Mouse (Mus musculus) forebrain, embryonic 14.5 days (tissue): Measurements from ENCODE around the gene Gpr89. TPM values are rescaled to one million over a fixed set of nuclear protein-coding genes. Genes with fewer than 3 reads are reported as not detected.
A peak's percentile ranks its signal among the peaks of the same experiment; 100 is the strongest.

Experiments
- ATAC-seq: fragments of 200-750 bp; cut with Nextera tagmentation; 2 replicates; pipeline ENCODE4 v1.8.0; 2017; ENCODE audit warnings: mild to moderate bottlenecking, moderate library complexity
- DNase-seq: peaks from one replicate; pipeline ENCODE4 v3.0.0-alpha.2; 2015; ENCODE audit warnings: low spot score
- H3K27ac ChIP-seq: fragments of 300-500 bp; sonication (generic); 2 replicates; pipeline ENCODE4 v1.5.1; 2014; ENCODE audit warnings: low read depth, mild to moderate bottlenecking, control low read depth, low read length, moderate library complexity
- H3K27me3 ChIP-seq: fragments of 300-500 bp; sonication (generic); replicated peaks from 2 replicates; pipeline ENCODE4 v1.6.1; 2014; ENCODE audit warnings: low read length, control low read depth, mixed read lengths; ENCODE audit not compliant: control insufficient read depth, insufficient read depth
- H3K36me3 ChIP-seq: fragments of 300-500 bp; sonication (generic); 2 replicates; pipeline ENCODE4 v1.6.1; 2014; ENCODE audit warnings: low read length, control low read depth; ENCODE audit not compliant: control insufficient read depth, insufficient read depth
- H3K4me1 ChIP-seq: fragments of 300-500 bp; sonication (generic); 2 replicates; pipeline ENCODE4 v1.6.1; 2014; ENCODE audit warnings: antibody characterized with exemption, low read length, control low read depth; ENCODE audit not compliant: control insufficient read depth, insufficient read depth
- H3K4me2 ChIP-seq: fragments of 300-500 bp; sonication (generic); 2 replicates; pipeline ENCODE4 v1.6.1; 2014; ENCODE audit warnings: mild to moderate bottlenecking, control low read depth, low read length
- H3K4me3 ChIP-seq: fragments of 300-500 bp; sonication (generic); 2 replicates; pipeline ENCODE4 v1.5.1; 2014; ENCODE audit warnings: low read depth, low read length, control low read depth
- H3K9ac ChIP-seq: fragments of 300-500 bp; sonication (generic); 2 replicates; pipeline ENCODE4 v1.6.1; 2014; ENCODE audit warnings: mild to moderate bottlenecking, low read length, control low read depth, moderate library complexity
- H3K9me3 ChIP-seq: fragments of 300-500 bp; sonication (generic); replicated peaks from 2 replicates; pipeline ENCODE4 v1.6.1; 2016; ENCODE audit warnings: low read length, control low read depth, mixed read lengths; ENCODE audit not compliant: control insufficient read depth
- WGBS: fragments of 180-500 bp; shearing (Covaris S2); extraction: QIAGEN DNeasy Blood & Tissue Kit; methylation state at CpG from one replicate; pipeline ENCODE4 v1.1.7; 2014; 5-methylcytosine and 5-hydroxymethylcytosine counted together
- polyA plus RNA-seq: library from polyadenylated mRNA; unstranded; fragments of >200 nt; fragmentation: Nextera tagmentation; extraction: Ambion mirVana; gene quantifications from 2 replicates; pipeline ENCODE4 v1.2.1, GENCODE M21; 2014

Gpr89 gene
- polyA plus RNA-seq, 1 experiment from 2014 or later, result 38.8 TPM

GRCm38 (mm10) chr3:96836414-96836813 lies 68.7 kb downstream of the Gpr89 start:
- H3K4me1 ChIP-seq, result no peaks in the 10 kb centered on the region
- H3K4me3 ChIP-seq, result no peak overlapping the region
- H3K9me3 ChIP-seq, result no peaks in the 10 kb centered on the region
- H3K4me2 ChIP-seq, result no peak overlapping the region
- H3K9ac ChIP-seq, result no peak overlapping the region
- no peaks in the 10 kb centered on the region for H3K27me3 ChIP-seq
- 81% methylated on average over 2 of the region's 2 CpGs for WGBS
- H3K27ac ChIP-seq, result no peak overlapping the region
- ATAC-seq (no peak), DNase-seq (no peak)
- no peaks in the 10 kb centered on the region for H3K36me3 ChIP-seq

GRCm38 (mm10) chr3:96834587-96835348 lies 70.4 kb downstream of the Gpr89 start:
- ATAC-seq (no peak), DNase-seq (no peak)
- no peak overlapping the region for H3K4me2 ChIP-seq
- H3K27ac ChIP-seq, result no peak overlapping the region
- 82% methylated on average over 7 of the region's 7 CpGs for WGBS
- no peak overlapping the region for H3K9ac ChIP-seq
- no peaks in the 10 kb centered on the region for H3K36me3 ChIP-seq
- H3K27me3 ChIP-seq, result no peaks in the 10 kb centered on the region
- H3K9me3 ChIP-seq, result no peaks in the 10 kb centered on the region
- H3K4me3 ChIP-seq, result no peak overlapping the region
- no peaks in the 10 kb centered on the region for H3K4me1 ChIP-seq

GRCm38 (mm10) chr3:96832930-96833329 lies 72.2 kb downstream of the Gpr89 start:
- Histone ChIP-seq H3K27ac (no peak overlapping the region), H3K9me3 (no peaks in the 10 kb centered on the region), H3K36me3 (no peaks in the 10 kb centered on the region), H3K9ac (no peak overlapping the region), H3K4me2 (no peak overlapping the region), H3K4me1 (no peaks in the 10 kb centered on the region), H3K4me3 (no peak overlapping the region), H3K27me3 (no peaks in the 10 kb centered on the region)
- 44% methylated on average over 5 of the region's 5 CpGs for WGBS
- ATAC-seq, result no peak
- no peak for DNase-seq

GRCm38 (mm10) chr3:96829856-96830255 lies 75.3 kb downstream of the Gpr89 start:
- H3K4me3 ChIP-seq, result no peak overlapping the region
- no peak for ATAC-seq
- H3K9me3 ChIP-seq, result no peaks in the 10 kb centered on the region
- no peak for DNase-seq
- no peaks in the 10 kb centered on the region for H3K36me3 ChIP-seq
- no peak overlapping the region for H3K27ac ChIP-seq
- no peak overlapping the region for H3K4me2 ChIP-seq
- H3K27me3 ChIP-seq, result no peaks in the 10 kb centered on the region
- WGBS, result 79% methylated on average over 10 of the region's 10 CpGs
- H3K4me1 ChIP-seq, result no peaks in the 10 kb centered on the region
- no peak overlapping the region for H3K9ac ChIP-seq

- Histone ChIP-seq H3K27me3 (no peaks in the 10 kb centered on the region), H3K4me2 (0 out of 2 replicates have a peak within 1 kb of the TSS, but pooled peaks have one; percentile 12), H3K4me1 (no peaks in the 10 kb centered on the region), H3K9ac (no peak within 1 kb of the TSS), H3K27ac (no peak within 1 kb of the TSS), H3K4me3 (no peak within 1 kb of the TSS), H3K36me3 (no peaks in the 10 kb centered on the region), H3K9me3 (no peaks in the 10 kb centered on the region)
- DNase-seq (no peak), ATAC-seq (peak; percentile 23; the same call in 1 of the 2 replicates)
- 80% methylated on average over 1 of the region's 1 CpGs for WGBS
Measured at GRCm38 (mm10) chr3:96828984-96829383, 76.2 kb downstream of the Gpr89 start, which contains the start of the genes Pdzk1 and Cd160. Gene Pdzk1, plus strand, starts transcription at chr3:96829284. Gene Cd160, minus strand, starts transcription at chr3:96829351.

GRCm38 (mm10) chr3:96828308-96828864 lies 76.8 kb downstream of the Gpr89 start:
- peak; percentile 74 for DNase-seq
- no peaks in the 10 kb centered on the region for H3K27me3 ChIP-seq
- no peak overlapping the region for H3K27ac ChIP-seq
- no peak overlapping the region for H3K4me3 ChIP-seq
- no peaks in the 10 kb centered on the region for H3K9me3 ChIP-seq
- peak; percentile 58 for ATAC-seq
- H3K4me1 ChIP-seq, result no peaks in the 10 kb centered on the region
- H3K9ac ChIP-seq, result no peak overlapping the region
- no peaks in the 10 kb centered on the region for H3K36me3 ChIP-seq
- 22% methylated on average over 15 of the region's 15 CpGs for WGBS
- H3K4me2 ChIP-seq, result 0 out of 2 replicates have a peak overlapping the region, but pooled peaks have one; percentile 12

GRCm38 (mm10) chr3:96825261-96825660 lies 79.9 kb downstream of the Gpr89 start:
- Histone ChIP-seq H3K27ac (no peak overlapping the region), H3K4me1 (no peaks in the 10 kb centered on the region), H3K9ac (no peak overlapping the region), H3K9me3 (no peaks in the 10 kb centered on the region), H3K4me2 (no peak overlapping the region), H3K27me3 (no peaks in the 10 kb centered on the region), H3K36me3 (no peaks in the 10 kb centered on the region), H3K4me3 (no peak overlapping the region)
- no peak for ATAC-seq
- no peak for DNase-seq
- 27% methylated on average over 11 of the region's 11 CpGs for WGBS

- no peak for DNase-seq
- no peak for ATAC-seq
- no peak overlapping the region for H3K27ac ChIP-seq
- no peak overlapping the region for H3K4me3 ChIP-seq
- no peak overlapping the region for H3K9ac ChIP-seq
- no peaks in the 10 kb centered on the region for H3K4me1 ChIP-seq
- H3K36me3 ChIP-seq, result no peaks in the 10 kb centered on the region
- 71% methylated on average over 12 of the region's 12 CpGs for WGBS
- H3K4me2 ChIP-seq, result no peak overlapping the region
- H3K9me3 ChIP-seq, result no peaks in the 10 kb centered on the region
- H3K27me3 ChIP-seq, result no peaks in the 10 kb centered on the region
Measured at GRCm38 (mm10) chr3:96824614-96825013, 80.5 kb downstream of the Gpr89 start.

- DNase-seq (no peak), ATAC-seq (no peak)
- Histone ChIP-seq H3K27me3 (no peaks in the 10 kb centered on the region), H3K27ac (no peak overlapping the region), H3K9me3 (no peaks in the 10 kb centered on the region), H3K4me2 (no peak overlapping the region), H3K9ac (no peak overlapping the region), H3K36me3 (no peaks in the 10 kb centered on the region), H3K4me3 (no peak overlapping the region), H3K4me1 (no peaks in the 10 kb centered on the region)
- 80% methylated on average over 3 of the region's 3 CpGs for WGBS
Measured at GRCm38 (mm10) chr3:96823701-96824100, 81.4 kb downstream of the Gpr89 start.
